Mouse (Mus musculus): Measurements from ENCODE around the gene Ttll2. TPM values are rescaled to one million over a fixed set of nuclear protein-coding genes. Genes with fewer than 3 reads are reported as not detected.
"Not testable (repeated sequence)": the region's sequence is repeated elsewhere in the genome, so short reads cannot be mapped to it uniquely, and the experiment has no call there.

The Ttll2 gene
- total RNA-seq, 2 experiments from 2014 or later: not detected

- not testable (repeated sequence) for DNase-seq
These were observed 8.4 kb upstream of the Ttll2 start for GRCm38 (mm10) chr17:7360749-7361465.

DNA sequence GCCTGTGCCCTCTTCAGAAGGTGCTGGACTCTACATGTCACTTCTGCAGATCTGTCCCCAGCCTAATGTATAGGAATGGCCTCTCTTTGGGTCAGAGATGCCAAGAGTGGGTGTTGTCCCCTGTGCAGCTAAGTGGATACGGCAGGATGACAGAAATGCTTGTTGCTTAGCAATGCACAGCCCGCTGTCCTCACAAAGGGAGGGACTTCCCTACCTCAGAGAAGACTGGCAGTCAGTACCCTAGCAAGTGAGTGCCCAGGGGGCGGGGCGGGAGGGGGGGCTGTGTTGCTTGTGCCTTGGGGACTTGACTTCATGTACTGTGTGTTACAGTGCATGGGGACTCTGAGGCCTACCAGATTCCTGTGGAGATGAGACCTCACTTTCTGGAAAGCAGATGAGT is 7.3 kb upstream of the Ttll2 start:
- DNase-seq: not testable (repeated sequence)

GRCm38 (mm10) chr17:7348765-7349164 is 3.7 kb downstream of the Ttll2 start:
- DNase-seq: not testable (repeated sequence)

GRCm38 (mm10) chr17:7337381-7337780 is 15.1 kb downstream of the Ttll2 start:
- not testable (repeated sequence) for DNase-seq

GRCm38 (mm10) chr17:7332745-7333144 is 19.8 kb downstream of the Ttll2 start:
- DNase-seq: not testable (repeated sequence)

GRCm38 (mm10) chr17:7326415-7326814 is 26.1 kb downstream of the Ttll2 start:
- DNase-seq: not testable (repeated sequence)

DNA sequence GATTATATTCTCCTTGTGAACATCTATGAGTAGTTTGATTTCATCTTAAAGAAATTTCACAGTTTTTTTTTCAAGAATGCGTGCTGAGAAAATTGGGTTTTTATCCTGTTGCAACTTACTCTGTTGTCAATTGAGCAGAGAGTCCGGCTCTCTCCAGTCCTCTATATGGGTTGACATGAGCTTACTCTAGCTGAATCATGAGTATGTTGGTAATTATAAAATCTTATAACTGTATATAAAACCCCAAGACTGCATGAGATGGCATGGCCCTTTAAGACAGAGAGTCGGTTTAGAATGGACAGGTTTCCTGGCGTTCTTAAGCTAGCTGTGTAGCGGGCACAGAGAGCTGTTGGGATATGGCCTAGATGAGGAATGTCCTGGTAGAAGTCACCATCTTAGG is 28.1 kb downstream of the Ttll2 start, which contains the start of gene Tcp10a:
Gene Tcp10a (plus strand): TSS at position 301 of the 400 bp plus-strand sequence.
- DNase-seq: not testable (repeated sequence)

DNA sequence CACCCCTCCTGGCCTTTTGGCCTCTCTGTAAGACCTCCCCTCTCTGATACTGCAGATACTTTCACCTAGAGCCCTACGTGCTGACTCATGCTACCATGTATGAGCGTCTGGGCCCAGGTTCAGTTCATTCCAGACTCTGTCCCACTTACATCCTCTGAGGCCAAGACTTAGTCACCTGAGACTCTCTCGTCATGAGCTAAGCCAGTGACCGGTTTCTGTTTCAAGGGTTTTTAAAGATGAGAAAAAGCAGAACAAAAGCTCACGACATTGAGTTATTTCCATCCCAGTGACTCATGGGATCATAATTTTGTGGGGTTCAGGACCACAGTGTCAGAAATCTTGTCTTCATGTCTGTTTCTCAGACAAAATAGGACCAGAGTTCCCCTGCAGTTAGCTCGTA is 32.7 kb downstream of the Ttll2 start:
- not testable (repeated sequence) for DNase-seq

- not testable (repeated sequence) for DNase-seq
These were observed 36.7 kb downstream of the Ttll2 start for GRCm38 (mm10) chr17:7315693-7316382.

- not testable (repeated sequence) for DNase-seq
These were observed 46.0 kb downstream of the Ttll2 start for GRCm38 (mm10) chr17:7306278-7307196.

Other genes with a start within 250 kb of the Ttll2 start
- gene Rps6ka2, start 182.6 kb downstream of the Ttll2 start, total RNA-seq (2021): 10 to 100 TPM; 75.7 to 86.2 TPM
- gene Tcp10a, start 28.1 kb downstream of the Ttll2 start, total RNA-seq (2021): not detected
- gene Gm49630, start 19.3 kb upstream of the Ttll2 start, total RNA-seq (2021): not detected
- under 1 TPM; 0.13 to 0.16 TPM for gene Unc93a2, start 32.8 kb upstream of the Ttll2 start, total RNA-seq (2021)